In the genomic region with DNA sequence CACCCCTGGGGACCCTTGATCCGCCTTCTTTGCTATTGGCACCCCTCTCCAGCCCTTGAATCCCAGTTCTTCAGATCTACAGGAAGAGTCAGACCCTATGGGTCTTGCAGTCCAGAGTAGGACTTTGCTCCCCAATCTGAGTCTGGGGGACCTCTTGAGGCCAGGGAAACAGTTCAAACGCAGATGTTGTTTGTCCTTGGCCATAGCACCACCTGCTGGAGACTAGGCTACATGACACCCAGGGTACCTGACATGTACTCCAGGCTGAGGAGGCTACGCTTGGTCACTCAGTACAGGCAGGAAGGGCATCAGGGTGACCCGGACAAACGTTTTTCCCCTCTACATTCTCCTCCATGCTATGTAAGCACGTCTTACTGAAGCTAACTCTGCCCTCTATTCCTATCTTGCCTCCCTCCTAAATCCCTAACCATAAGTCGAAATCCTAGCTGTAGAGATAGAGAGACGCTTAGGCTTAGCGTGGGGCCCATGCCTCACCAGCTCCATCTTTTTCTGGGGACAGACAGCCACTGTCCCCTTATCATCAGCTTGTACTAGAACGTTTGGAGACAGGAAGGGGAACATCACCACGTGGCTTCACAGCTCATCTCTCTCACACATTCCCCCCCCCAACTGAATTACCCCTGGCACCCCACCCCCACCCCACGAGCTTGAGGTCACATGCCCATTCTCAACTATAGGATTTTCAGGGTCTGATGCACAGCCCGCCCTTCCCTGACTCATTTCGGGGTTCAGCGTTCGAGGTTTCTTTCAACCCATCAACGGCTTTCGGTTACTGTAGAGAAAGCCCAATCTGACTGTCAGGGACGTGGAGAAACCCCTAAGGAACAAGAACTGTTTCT, we compare ENCODE assay signal across 8 mouse cellular contexts. TPM values are rescaled to one million over a fixed set of nuclear protein-coding genes. Genes with fewer than 3 reads are reported as not detected.
DNase-seq lines count a peak whose midpoint lies in the region; ATAC-seq lines count a peak whose summit lies in the region.

No protein-coding gene starts in this region.

- peak; percentile 57; the same call in 1 of the 2 replicates for ATAC-seq in hindbrain, embryonic 14.5 days (ENCODE audit: low FRiP score)

- H3K4me1 ChIP-seq in hindbrain, embryonic 14.5 days (replicated peaks; ENCODE audit: control insufficient read depth, insufficient read depth, low read length), result peaks cover 24% of the 10 kb centered on the region

- 55% methylated on average over 19 of the region's 19 CpGs for WGBS in hindbrain, embryonic 14.5 days

- peak; percentile 85 for DNase-seq in T-cell, adult 2 months (ENCODE audit: low spot score)
- DNase-seq in cerebellum, adult 9-10 months, result peak; percentile 32
- peak; percentile 67 to 86 for DNase-seq in frontal cortex, postnatal 14 days (ENCODE audit: low spot score in 2 of 2)
- peak; percentile 90 for DNase-seq in hindbrain, embryonic 14.5 days (ENCODE audit: low spot score)
- DNase-seq in layer of hippocampus, postnatal 14 days (ENCODE audit: low spot score in 2 of 2), result peak; percentile 82 to 88
- peak; percentile 79 to 86 for DNase-seq in lung, postnatal 4 days
- peak; percentile 73 for DNase-seq in right cerebral cortex, postnatal 25 days
- DNase-seq in yolk sac, embryonic 10.5 days (ENCODE audit: low spot score), result peak; percentile 67

- H3K9ac ChIP-seq in hindbrain, embryonic 14.5 days, result no peak overlapping the region

- no peaks in the 10 kb centered on the region for H3K9me3 ChIP-seq in hindbrain, embryonic 14.5 days (ENCODE audit: control insufficient read depth, low read length)

- H3K36me3 ChIP-seq in hindbrain, embryonic 14.5 days (replicated peaks; ENCODE audit: control insufficient read depth, insufficient read depth), result no peaks in the 10 kb centered on the region

- no peak overlapping the region for H3K27ac ChIP-seq in hindbrain, embryonic 14.5 days

- no peak overlapping the region for H3K4me2 ChIP-seq in hindbrain, embryonic 14.5 days (replicated peaks)

- H3K27me3 ChIP-seq in hindbrain, embryonic 14.5 days (ENCODE audit: control insufficient read depth, insufficient read depth, low read length), result no peaks in the 10 kb centered on the region

- H3K4me3 ChIP-seq in hindbrain, embryonic 14.5 days (replicated peaks; ENCODE audit: low read length), result no peak overlapping the region

RNA-seq across cellular contexts. Expression of gene Ccr7, which starts 4.7 kb away (rescaled TPM):
- 0.23 TPM in 1 of 2 replicates, not detected in the other for polyA plus RNA-seq in hindbrain, embryonic 14.5 days (2014; fragmentation: Nextera tagmentation; extraction: Ambion mirVana)
- total RNA-seq in layer of hippocampus, postnatal 14 days (2021), result not detected

Comparison
In these comparisons a context has a peak if more than half of its experiments do, and no peak if none do; other contexts are left out.
1. DNase-seq: peak in every context shown above with its lines; median percentile 90 in hindbrain, embryonic 14.5 days; 85 in T-cell, adult 2 months; 85 in layer of hippocampus, postnatal 14 days; 82 in lung, postnatal 4 days; 76 in frontal cortex, postnatal 14 days; 73 in right cerebral cortex, postnatal 25 days; 67 in yolk sac, embryonic 10.5 days; 32 in cerebellum, adult 9-10 months.